Mouse (Mus musculus): ENCODE data around the gene Dhtkd1. TPM values are rescaled to one million over a fixed set of nuclear protein-coding genes. Genes with fewer than 3 reads are reported as not detected.
A peak's percentile ranks its signal among the peaks of the same experiment; 100 is the strongest.
"Not testable (repeated sequence)": the region's sequence is repeated elsewhere in the genome, so short reads cannot be mapped to it uniquely, and the experiment has no call there.

Gene Dhtkd1
- total RNA-seq (2015) (0.32 and 0.90 TPM in 2 replicates), total RNA-seq (2017) (0.64 and 0.67 TPM in 2 replicates)

DNA sequence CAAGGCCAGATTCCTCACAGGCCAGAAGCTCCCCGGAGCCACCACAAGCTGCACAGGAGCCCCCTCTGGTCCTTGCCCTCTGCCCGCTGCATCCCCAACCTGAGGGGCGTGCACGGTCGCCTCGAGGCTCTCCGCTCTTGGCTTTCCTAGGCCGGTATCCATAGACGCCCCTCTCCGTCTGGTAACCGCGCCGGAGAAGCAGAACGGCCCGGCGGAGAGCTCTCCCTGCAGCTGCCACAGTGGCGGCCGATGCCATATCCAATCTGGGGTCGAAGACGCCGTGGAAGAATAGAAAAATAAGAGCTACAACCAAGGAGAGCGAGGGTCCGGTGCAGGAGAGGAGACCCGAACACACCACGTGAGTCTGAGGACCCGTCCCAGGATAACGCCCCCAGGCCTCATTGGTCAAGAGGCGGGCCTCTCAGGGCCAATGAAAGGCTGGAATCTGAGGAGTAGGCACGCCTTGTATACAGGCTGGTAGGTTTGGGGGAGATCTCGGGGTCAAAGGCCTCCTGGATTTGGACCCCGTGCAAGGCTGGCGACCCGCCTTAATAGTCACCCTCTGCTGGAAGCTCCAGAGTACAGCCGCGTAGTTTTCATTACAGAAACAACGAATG is at the start of gene Dhtkd1:
Gene Dhtkd1, minus strand, starts transcription at position 377 of the 617 bp plus-strand sequence.
- ATAC-seq (replicated peaks; ENCODE audit: poor library complexity), result peak; percentile 78

DNA sequence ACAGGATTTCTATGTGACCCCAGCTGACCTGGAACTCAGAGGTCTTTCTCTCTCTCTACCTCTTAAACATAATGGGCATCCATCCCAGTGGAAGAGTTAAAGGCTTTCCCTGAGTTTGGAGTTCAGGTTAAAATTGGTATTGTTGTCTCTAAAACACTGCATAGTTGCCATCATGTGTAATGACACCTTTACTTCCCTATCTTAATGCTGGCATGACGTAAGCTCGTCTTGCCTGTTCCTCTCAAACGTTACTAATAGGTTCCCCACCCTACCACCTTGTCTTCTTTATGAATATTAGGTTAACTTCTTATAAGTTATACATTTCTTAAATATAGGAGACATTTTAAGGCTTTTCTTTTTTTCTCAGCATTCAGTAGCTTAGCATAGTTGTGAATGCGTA is 34.9 kb upstream of the Dhtkd1 start:
- ATAC-seq (replicated peaks; ENCODE audit: poor library complexity), result no peak

DNA sequence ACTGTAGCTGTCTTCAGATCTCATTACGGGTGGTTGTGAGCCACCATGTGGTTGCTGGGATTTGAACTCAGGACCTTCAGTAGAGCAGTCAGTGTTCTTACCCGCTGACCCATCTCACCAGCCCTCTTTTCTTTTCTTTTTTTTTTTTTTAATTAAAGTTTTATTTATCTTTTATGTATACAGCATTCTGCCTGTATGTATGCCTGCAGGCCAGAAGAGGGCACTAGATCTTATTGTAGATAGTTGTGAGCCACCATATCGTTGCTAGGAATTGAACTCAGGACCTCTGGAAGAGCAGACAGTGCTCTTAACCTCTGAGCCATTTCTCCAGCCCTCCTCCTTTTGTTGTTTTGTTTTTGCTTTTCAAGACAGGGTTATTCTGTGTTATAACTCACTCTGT is 28.0 kb upstream of the Dhtkd1 start:
- not testable (repeated sequence) for ATAC-seq (replicated peaks; ENCODE audit: poor library complexity)

DNA sequence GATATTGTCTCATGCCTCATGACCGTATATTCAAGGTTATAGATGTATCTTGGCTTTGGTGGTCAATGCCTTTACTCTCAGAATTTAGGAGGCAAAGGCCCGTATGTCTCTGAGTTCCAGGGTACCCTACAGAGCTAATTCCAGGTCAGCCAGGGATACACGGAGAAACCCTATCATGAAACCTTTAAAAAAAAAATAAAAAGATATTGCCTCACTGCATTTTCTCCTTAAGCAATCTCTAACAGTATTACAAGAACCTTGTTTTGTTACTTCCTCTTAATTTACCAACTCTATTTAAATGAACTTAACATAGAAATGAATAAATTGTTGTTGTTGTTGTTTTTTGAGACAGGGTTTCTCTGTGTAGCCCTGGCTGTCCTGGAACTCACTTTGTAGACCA is 23.4 kb upstream of the Dhtkd1 start:
- ATAC-seq (replicated peaks; ENCODE audit: poor library complexity), result peak; percentile 69

DNA sequence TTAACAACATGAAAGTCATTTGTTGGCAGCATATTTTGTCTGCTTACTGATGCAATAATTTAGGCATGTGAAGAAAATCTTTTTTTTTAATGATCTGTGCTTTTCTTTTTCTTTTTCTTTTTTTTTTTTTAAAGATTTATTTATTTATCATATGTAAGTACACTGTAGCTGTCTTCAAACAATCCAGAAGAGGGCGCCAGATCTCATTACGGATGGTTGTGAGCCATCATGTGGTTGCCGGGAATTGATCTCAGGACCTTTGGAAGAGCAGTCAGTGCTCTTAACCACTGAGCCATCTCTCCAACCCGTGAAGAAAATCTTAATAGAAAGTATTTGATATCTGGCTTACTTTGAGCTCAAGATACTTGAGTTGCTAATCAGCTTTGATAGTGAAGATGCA is 21.1 kb upstream of the Dhtkd1 start:
- ATAC-seq (replicated peaks; ENCODE audit: poor library complexity), result not testable (repeated sequence)

DNA sequence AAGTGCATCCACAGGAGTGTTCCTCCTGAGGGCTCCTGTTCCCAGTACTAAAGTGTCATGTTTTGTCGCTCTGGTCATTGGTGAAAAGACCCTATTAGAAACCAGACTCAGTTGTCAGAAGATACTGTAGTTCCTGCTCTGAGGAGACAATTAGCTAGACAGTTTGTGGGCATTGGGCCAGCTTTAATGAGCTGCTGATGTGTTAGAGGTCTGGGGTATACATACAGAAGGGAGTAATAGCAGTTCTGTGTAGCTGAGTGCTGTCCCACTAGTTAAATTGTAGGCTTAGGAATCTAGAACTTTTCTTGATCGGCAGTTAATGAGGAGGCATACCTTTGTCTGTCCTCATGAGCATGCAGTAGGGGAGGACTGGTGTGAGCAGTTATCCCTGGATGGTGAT is 19.7 kb upstream of the Dhtkd1 start:
- no peak for ATAC-seq (replicated peaks; ENCODE audit: poor library complexity)

DNA sequence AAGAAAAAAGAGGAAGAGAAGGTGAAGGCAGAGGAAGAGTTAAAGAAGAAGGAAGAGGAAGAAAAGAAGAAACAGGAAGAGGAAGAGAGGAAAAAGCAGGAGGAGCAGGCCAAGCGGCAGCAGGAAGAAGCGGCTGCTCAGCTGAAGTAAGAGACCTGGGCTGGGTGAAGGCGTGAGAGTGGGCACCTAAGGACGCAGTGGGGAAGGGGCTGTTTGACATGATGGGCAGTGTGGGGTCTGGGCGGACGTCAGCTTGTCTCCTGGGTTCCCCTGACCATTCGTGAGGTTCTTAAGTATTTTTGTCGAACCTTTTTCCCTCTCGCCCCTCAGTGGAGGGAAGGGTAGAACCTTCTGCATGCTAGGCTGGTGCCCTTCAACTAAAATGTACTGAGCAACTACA is 15.1 kb upstream of the Dhtkd1 start:
- no peak for ATAC-seq (replicated peaks; ENCODE audit: poor library complexity)

DNA sequence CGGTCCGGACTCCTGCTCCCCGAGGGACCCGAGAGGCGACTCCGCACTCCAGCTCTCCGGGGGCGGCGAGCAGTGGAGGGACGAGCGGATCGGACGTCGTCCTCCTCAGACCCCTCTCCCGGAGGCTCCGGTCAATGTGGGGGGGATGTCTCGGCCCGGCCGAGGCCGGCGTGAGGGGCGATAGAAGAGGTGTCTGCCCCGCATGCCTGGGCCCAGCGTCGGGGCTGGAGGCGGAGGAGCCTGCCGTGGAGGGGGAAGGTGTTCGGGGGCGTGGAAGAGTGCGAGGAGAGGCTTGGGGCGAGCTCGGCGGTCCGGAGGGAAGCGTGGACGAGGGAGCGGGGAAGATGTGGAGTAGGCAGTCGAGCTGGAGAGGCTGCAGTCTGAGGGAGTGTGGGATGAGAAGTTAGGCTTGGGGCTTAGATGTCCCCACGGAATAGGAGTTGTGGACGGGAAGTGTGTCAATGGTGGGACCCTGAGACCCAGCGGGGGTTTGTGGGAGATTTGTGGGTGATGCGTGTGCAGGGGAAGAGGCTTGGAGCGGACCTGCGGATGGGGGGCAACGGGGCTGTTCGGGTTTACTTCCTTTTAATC is 9.1 kb upstream of the Dhtkd1 start:
- ATAC-seq (replicated peaks; ENCODE audit: poor library complexity), result peak; percentile 56

DNA sequence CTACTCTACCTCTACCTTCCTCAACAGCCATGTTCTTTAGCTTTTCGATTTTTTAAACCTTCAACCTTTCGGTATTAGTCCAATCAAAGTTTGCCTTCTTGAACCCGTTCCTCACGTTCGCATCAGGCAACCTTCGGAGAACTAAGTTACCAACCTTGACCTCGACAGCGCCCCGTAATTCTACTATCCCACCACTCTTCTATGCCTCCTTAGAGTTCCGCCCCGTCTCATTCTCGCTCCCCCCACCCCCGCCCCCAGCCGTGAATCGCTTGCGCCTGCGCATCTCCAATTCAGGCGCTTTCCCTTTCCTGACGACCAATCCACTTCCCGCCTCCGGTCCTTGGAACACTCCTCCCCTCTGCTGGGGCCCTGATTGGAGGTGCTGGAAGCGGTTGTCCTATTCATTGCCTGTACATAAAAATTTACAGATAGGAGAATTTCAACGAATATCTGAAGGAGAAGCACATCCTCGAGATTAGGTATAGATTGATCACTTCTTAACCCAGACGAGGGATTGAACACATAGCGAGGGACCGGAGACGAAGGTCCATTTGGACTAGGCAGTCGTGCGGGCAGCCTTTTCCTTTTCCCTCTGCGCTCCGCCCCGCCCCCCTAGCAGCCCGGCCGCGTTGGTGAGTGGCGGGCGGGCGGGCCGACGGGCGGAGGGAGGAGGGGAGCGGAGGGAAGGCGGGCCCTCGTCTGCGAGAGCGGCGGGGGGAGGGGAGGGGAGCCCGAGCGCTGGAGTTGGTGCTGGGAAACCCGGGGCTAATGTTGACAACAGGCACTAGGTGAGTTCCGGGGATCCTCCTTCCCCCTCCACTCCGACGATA is 8.4 kb upstream of the Dhtkd1 start, which contains the start of gene Upf2:
Gene Upf2, plus strand, starts transcription at position 704 of the 830 bp plus-strand sequence.
- peak; percentile 83 for ATAC-seq (replicated peaks; ENCODE audit: poor library complexity)

DNA sequence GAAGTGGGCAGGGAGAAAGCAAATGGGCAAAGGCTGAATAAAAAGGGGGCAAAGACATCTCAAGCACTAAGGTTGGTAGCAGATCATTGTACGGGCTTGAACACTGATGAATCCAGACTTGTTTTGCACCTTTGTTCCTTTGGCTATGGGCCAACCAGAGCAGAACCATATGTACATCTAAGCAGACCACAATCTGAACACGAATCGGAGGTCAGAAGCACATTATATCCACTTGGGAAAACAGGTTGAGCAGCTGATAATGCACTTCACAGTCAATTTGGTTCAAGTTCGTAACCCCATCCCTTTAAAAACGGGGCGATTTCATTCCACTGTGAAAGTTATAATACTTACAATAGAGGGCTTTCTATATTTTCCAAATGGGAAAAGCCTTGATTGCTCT is 7.7 kb upstream of the Dhtkd1 start:
- no peak for ATAC-seq (replicated peaks; ENCODE audit: poor library complexity)

DNA sequence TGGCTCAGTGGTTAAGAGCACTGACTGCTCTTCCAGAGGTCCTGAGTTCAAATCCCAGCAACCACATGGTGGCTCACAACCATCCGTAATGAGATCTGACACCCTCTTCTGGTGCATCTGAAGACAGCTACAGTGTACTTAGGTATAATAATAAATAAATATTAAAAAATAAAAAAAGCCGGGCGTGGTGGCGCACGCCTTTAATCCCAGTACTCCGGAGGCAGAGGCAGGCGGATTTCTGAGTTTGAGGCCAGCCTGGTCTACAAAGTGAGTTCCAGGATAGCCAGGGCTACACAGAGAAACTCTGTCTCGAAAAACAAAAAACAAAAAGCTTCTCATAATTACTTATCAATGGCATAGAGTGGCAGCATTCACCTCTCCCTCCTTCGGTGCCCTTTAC is 7.2 kb upstream of the Dhtkd1 start:
- ATAC-seq (replicated peaks; ENCODE audit: poor library complexity), result not testable (repeated sequence)

DNA sequence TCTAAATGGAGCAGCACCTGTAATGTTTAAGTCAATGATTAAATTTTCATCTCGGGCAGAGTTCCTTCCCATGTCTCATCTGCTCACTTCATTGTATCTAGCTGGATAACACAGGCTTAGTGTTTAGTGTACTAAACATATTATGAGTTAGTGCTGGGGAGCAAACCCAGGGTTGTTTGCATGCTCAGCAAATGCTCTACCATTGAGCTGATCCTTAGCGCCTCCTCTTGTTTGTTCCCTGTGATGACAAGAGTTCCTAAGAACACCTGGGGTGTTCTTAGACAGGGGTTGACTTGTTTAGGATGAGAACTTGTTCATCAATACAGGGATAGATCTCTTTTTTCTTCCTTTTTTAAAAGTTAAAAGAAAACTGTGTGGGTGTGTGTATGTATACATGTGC is 6.4 kb upstream of the Dhtkd1 start:
- no peak for ATAC-seq (replicated peaks; ENCODE audit: poor library complexity)

DNA sequence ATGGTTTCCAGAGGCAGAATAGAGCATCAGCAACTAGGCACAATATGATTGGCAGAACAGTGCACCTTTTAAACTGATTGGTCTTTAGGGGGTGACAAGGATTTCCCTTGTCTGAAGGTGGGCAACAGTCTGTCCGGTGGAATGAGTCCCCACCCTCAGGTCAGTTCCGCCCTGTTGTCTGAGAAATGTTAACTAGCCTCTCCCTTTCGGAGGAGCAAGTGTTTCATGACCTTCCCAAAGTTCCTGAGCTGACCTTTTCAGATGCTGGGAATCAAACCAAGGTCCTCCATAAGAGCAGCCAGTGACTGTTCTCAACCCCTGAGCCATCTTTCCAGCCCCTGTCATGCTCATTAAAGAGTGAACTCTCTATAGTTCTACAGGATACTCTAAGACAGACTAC is 4.3 kb upstream of the Dhtkd1 start:
- ATAC-seq (replicated peaks; ENCODE audit: poor library complexity), result no peak

DNA sequence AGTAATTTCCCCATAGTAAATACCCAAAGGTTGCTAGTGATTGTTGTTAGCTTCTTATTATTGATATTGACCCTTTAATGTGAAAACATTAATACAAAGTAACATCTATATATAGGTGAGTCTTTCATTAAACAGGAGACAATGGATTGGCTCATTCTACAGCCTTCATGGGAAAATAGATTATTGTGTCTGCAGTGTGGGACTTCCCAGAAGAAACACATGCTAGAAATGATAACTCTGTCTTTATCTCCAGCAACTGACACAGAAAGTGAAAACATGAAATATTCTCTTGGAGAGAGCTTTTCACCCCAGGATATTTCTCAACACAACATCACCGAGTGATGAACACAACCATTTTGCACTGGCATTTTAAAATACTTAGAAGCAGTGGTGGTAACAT is 3.0 kb upstream of the Dhtkd1 start:
- ATAC-seq (replicated peaks; ENCODE audit: poor library complexity), result peak; percentile 40

DNA sequence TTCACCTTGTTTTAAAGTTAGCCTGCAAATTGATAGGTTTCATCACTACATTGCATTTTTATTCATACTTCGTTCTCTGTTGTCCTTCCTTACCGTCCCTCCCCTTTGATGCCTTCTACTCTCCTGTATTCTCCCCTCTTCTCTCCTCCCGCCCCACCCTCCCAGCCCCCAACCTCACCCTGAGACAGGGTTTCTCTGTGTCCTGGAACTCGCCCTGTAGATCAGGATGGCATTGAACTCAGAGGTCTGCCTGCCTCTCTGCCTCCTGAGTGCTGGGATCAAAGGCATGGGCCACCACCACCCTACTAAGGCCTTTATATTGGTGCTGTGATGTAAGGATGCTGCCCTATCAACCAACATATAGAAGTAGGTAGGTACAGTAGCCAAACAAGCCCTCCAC is 479 bp upstream of the Dhtkd1 start:
- ATAC-seq (replicated peaks; ENCODE audit: poor library complexity), result no peak

DNA sequence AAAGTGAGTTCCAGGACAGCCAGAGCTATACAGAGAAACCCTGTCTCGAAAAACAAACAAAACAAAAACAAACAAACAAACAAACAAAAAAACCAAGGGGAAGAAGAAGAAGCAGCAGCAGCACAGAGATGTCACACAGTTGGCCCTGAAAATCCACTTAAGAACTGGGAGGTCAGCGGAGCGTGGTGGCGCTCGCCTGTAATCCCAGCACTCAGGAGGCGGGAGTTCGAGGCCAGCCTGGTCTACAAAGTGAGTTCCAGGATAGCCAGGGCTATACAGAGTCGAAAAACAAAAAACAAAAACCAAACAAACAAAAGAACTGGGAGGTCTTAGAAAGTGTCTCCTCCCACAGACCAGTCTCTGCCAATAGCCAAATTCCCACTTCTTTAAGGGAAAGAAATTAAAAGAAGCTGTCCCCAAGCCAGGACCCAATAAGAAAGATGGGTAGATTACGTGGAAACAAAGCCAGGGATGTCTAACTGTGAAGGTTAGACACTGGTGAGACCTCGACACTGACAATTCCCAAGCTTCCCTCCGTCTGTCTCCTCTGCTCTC is 654 bp downstream of the Dhtkd1 start:
- no peak for ATAC-seq (replicated peaks; ENCODE audit: poor library complexity)

DNA sequence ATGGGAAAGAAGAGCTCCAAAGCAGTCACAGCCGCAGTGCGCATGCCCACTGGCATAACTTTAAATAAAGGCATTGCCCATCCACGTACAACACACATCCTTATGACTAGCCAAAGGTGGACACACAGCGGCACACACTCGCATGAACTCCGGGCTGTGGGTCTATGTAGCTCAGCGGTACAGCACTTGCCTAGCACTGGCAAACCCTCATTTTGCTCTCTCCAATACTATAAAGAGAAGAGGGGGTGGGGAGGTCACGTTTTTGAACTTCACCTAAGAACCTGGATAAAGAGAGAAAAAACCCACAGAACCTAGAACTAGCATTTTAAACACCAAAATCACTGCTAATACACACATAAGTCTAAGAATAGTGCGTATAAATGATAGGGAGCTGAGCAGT is 1.7 kb downstream of the Dhtkd1 start:
- ATAC-seq (replicated peaks; ENCODE audit: poor library complexity), result no peak

DNA sequence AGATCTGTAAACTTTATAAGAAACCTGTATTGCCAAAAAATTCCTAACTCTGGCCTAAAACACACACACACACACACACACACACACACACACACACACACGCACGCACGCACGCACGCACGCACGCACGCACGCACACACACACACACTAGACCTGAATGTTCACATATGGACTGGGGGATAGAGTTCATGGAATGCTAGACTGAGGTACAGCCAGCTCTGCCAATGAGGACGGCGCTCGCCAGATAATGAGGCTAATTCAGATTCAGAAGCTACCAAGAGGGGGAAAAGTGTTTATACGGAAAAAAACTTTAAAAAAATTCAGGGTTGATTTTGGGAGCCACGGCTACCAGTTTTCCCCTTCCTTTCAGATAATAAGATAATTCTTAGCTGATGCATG is 2.7 kb downstream of the Dhtkd1 start:
- ATAC-seq (replicated peaks; ENCODE audit: poor library complexity), result no peak

DNA sequence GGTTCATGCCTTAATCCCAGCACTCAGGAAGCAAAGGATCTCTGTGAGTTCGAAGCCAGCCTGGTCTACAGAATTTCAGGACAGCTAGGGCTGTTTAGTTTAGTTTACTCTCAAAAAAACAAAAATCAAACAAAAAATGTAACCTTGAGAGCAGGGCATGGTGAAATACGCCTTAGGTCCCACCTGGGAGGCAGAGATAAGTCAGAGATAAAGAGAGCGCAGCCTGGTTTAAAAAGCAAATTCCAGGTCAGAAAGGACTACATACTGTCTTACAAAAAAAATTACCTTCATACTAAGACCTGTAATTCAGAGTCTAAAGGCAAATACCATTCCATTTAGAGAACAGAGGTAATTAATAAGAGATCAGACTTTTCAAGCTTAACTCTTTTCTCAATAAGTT is 3.3 kb downstream of the Dhtkd1 start:
- no peak for ATAC-seq (replicated peaks; ENCODE audit: poor library complexity)

DNA sequence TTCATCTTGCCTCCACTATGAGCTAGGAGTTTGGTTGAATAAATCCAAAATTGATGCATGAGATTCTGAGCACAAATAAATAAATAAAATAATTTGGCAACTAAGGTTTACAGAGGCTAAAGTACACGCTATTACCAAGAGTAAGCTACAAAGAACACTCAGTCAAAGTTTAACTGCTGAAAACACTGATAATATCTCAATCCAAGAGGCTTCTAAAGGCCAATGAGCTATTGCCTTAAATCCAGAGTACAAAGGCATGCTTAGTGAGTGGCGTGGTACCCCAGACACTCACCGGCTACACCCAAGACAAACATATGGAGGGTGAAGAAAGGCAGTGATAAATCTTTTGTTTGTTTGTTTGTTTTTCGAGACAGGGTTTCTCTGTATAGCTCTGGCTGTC is 6.0 kb downstream of the Dhtkd1 start:
- no peak for ATAC-seq (replicated peaks; ENCODE audit: poor library complexity)

DNA sequence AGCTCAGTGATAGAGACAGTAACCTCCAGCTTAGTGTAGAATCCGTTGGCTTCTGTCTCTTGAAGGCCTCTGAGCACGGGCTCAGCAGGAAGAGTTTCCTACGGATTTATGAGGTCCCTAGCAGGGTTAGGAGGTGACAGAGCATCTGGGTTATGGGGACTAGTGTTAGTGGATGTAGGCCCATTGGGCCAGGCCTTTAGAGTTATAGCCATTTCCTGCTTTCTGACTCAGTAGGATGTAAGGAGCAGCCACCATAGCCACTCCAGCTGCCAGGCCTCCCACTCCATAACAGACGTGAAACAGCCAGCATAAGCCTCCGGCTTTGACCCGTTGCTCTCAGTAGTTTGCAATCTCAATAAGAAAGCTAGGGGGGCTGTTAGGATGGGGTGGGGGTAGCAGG is 6.5 kb downstream of the Dhtkd1 start:
- ATAC-seq (replicated peaks; ENCODE audit: poor library complexity), result no peak

DNA sequence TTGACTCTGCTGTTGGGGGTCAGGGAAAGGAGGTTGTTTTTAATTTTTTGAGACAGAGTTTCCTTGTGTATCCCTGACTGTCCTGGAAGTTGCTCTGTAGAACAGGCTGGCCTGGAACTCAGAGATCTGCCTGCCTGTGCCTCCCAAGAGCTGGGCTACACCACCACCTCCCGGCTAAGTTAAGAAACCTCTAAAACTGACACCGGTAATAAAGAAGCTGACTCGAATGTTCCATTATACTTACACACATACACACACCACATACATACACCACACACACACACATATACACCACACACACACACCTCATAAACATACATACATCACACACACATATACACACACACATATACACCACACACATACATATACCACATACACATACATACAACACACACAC is 7.7 kb downstream of the Dhtkd1 start:
- no peak for ATAC-seq (replicated peaks; ENCODE audit: poor library complexity)
